Mouse (Mus musculus) myocyte (in vitro differentiated cells): ENCODE results near the gene E2f3.

Experiments
- MAX ChIP-seq: IDR thresholded peaks from one replicate; pipeline ENCODE4 v1.6.1; 2011; ENCODE audit warnings: low read depth, mild to moderate bottlenecking, control low read depth
- POLR2A ChIP-seq: IDR thresholded peaks from one replicate; pipeline ENCODE4 v1.6.1; 2011; ENCODE audit warnings: low read depth, mild to moderate bottlenecking, control low read depth, moderate library complexity; ENCODE audit not compliant: insufficient read length
- POLR2AphosphoS2 ChIP-seq: IDR thresholded peaks from one replicate; pipeline ENCODE4 v1.6.1; 2011; ENCODE audit warnings: low read depth, control low read depth; ENCODE audit not compliant: insufficient read length
- TCF12 ChIP-seq: IDR thresholded peaks from one replicate; pipeline ENCODE4 v1.6.1; 2011; ENCODE audit warnings: mild to moderate bottlenecking, control low read depth; ENCODE audit not compliant: poor library complexity, insufficient read depth, severe bottlenecking
- USF1 ChIP-seq: IDR thresholded peaks from one replicate; pipeline ENCODE4 v1.6.1; 2011; ENCODE audit warnings: low read depth, mild to moderate bottlenecking, control low read depth, moderate library complexity

GRCm38 (mm10) chr13:29866780-29867179 is 119.1 kb downstream of the E2f3 start:
- TF ChIP-seq POLR2A: no peak
- TF ChIP-seq MAX: no peak
- TF ChIP-seq POLR2AphosphoS2: no peak
- no peak for TF ChIP-seq TCF12
- no peak for TF ChIP-seq USF1
